Mouse (Mus musculus) mouse trophoblast stem cell (cell line): Measurements from ENCODE around the gene Ldhb.
"Not testable (repeated sequence)": the region's sequence is repeated elsewhere in the genome, so short reads cannot be mapped to it uniquely, and the experiment has no call there.

Experiments
- in situ Hi-C, 2 experiments: fragments of 300-500 bp; cut with MseI, MboI; formaldehyde crosslinking; loops; 2 replicates in 1 of 2; 3 replicates in 1 of 2; pipeline ENCODE4 v1.15.1; 2025

The Ldhb gene

DNA sequence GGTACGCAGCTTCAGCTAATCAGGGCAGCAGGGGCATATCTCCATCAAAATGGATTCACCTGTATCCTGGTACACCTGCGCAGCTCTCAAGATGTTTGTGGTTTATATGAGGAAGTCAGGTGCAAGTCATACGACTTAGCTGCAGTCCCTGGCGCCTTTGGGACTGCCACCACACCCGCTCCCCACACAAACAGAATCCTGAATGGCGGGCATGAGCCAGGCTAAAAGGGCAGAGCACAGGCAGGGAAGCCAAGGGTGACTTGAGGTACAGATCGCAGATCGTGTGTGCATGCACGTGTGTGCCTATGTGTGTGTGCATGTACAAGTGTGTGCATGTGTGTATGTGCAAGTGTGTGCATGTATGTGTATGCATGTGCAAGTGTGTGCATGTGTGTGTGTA is 7.6 kb upstream of the Ldhb start:
- in situ Hi-C loops: loop anchor here (10.0 kb wide), 1 partner anchor 151 kb away; no protein-coding TSS in a partner anchor

DNA sequence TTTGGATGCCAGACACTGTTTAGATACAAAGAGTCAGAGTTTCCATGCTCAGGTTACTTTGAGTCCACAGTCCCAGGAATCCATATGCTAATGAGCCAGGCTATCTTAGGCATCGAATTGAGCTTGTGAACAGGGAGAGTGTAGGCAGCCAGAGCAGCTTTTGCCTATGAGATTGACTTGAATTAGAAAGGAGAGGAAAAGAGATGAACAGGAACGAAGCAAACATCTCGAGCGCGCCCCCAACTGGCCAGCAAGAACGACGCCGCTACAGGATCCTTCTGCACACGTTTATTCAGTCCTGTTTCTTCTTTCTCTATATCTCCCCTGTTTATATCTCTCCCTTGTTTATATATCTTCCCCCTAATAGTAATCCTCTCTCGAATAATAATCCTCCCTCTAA is 7.2 kb upstream of the Ldhb start:
- in situ Hi-C loops: loop anchor here (10.0 kb wide), 1 partner anchor 150 kb away; no protein-coding TSS in a partner anchor

DNA sequence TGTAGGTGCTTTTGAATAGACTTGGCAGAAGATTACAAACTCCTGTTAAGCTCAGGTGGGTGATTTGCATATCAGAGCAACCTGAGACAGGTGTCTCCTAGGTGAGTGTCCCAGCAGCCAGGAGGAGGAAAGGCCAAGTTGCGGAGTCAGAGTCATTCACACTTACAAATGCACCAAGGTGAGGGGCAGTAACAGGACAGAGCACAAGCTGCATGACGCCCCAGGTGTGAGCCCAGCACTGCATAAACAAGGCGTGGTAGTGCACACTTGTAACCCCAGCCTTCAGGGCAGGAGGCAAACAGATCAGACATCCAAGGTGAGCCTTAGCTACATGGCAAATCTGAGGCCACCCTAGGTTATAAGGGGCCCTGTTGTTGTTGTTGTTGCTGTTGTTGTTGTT is 5.1 kb upstream of the Ldhb start:
- in situ Hi-C loops: loop anchor here (10.0 kb wide), 1 partner anchor 148 kb away; no protein-coding TSS in a partner anchor

DNA sequence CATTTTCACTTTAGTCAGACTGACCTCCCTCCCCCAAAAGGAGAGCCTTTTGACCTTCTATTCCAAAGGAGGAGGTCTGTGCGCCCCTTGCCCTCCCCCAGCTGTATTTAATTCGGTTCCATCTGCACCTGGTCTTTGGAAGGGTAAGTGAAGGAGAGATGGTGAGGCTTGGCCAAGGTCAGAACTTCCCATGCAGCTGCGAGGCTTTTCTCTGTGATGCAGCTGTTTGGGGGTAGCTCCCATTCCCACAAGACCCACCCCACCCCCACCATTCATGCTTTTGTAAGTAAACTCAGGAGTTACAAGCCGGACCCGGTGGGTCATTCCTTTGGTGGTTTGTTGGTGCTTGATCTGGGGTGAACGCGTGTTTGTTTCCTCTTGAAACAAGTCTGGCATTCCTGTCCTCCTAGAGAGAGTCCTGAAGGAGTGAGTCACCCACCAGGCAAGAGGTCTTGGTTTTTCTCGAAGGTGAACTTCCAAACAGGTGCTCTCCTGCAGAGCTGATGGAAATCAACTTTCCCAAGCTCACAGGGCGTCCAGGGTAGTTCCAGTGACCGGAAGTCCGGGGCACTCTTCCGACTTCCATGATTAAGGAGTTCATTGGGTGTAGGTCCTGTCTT is 3.9 kb upstream of the Ldhb start:
- in situ Hi-C loops: loop anchor here (10.0 kb wide), 1 partner anchor 147 kb away; no protein-coding TSS in a partner anchor

DNA sequence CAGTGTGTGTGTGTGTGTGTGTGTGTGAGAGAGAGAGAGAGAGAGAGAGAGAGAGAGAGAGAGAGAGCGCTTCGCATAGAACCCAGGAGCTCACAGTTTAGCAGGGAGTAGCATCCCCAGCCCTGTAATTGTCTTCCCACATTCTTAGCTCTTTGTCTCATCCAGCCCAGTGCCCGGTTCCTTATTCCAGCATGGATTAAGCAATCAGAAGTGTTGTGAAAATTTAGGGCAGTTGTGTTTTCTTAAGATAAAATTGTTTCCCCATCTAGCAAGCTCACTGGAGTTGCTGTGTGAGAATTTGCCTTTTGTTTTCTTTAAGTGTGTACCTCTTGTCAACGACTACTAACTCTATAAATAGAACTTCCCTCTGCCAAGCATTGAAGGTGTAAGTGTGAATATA is 906 bp upstream of the Ldhb start:
- in situ Hi-C loops: loop anchor here in 1 of 2 experiments (10.0 kb wide), 1 partner anchor 124 kb away; the partner anchor contains the start of genes Golt1b and Recql

DNA sequence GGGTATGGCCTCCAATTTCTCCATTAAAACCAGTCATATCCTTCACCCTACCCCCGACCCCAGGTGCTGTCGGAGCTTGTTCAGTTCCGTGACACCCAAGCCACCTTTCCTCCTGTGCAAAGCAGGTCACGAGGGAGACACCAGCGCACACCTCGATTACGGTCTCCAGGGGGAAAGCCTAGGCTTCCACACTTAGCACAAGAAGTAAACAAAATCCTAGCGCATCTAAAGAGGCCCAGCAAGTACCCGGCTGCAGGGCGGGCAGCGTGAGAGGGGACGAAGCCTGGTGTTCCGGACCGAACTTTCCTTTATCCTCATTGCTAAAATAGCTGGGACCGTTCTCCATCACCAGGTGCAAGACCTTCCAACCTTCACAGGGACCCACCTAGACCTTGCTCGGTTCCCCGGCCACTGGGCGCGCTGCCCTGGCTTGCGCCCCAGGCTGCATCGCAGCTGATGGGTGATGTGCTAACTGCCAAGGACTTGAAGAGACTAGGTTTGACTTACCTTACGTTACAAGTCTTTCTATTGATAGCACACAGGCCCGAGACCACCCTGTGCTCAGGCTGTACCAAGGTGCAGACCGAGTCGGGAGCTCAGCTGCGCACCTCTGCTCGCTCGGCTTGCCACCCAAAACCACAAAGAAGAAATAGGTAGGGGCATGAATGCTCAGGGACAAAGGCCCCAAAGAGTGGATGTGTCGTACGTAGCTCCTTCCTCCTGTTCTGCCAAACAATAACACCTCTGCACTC is 548 bp downstream of the Ldhb start:
- in situ Hi-C loops: loop anchor here in 1 of 2 experiments (10.0 kb wide), 1 partner anchor 122 kb away; the partner anchor contains the start of genes Golt1b and Recql

DNA sequence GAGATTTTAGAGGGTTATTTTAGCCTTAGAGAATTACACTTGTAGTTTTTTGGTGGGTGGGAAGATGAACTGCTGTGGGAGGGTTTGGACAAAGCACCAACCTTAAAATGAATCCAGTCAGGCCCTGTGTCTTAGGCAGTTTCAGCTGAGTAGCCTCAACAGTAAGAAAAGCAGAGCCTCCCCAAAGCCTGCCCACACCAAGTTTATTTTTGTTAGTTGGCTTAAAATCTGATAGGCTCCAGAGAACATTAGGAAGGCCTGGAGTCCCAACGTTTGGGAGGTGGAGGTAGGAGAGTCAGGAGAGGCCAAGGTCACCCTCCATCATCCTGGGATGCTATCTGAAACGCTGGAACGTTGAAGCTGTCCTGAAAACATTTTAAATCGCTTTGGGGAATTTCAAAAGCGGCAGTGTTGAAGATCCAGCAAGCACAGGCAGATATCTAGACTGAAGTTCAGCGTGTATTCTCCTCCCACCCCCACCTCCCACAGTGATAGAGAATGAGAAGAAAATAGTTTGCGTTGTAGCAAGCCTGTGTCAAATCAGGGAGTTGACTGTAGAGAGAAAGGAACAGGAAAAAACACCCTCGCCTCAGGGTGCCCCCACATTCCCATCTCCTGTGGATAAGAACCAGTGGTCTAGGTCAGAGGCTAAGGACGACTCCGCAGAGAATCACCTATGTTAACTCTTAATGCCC is 1.3 kb downstream of the Ldhb start:
- in situ Hi-C loops: loop anchor here in 1 of 2 experiments (10.0 kb wide), 1 partner anchor 122 kb away; the partner anchor contains the start of genes Golt1b and Recql

DNA sequence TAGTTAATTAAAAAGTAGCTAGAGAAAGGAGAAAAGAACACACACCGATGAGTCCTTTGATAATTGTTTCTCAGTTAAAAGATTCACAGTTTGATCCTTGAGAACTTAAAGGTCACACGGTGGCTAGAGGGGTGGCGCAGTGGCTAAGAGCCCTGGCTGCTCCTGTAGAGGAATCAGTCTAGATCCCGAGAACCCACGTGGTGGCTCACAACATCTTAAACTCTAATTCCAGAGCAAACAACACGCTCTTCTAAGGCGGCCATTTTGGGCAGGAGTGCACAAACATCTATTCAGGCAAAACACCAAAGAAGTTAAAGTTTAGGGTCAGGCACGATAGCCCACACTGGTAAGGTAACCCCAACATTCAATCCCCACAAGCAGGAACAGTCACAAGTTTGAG is 4.2 kb downstream of the Ldhb start:
- in situ Hi-C loops: loop anchor here in 1 of 2 experiments (10.0 kb wide), 1 partner anchor 119 kb away; the partner anchor contains the start of genes Golt1b and Recql

DNA sequence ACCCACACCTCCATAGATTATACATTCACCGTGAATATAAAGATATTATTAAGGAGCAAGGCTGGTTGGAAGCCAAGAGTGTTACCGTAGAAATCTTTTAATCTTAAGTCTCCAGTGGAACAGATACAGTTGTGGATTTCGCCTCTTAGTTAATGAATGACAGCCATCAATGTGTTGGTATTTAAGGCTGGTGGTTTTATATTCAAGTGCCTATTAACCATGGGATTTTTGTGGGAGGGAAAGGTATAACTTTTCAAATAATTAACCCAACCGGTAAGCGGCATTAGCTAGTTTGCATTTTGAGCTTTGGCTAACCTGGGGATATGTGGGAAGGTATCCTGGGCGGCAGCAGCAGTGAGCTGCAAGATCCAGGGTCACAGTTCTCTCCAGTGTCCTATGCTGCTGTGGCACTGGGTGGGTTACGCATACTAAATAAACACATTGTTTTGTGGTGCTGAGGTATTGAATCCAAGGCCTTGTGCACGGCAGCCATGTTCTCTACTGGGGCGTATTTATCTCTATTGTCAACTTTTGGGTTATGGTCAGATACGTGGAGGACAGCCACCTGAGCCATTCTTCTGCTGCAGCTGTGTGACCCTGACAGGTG is 5.1 kb downstream of the Ldhb start:
- in situ Hi-C loops: loop anchor here in 1 of 2 experiments (10.0 kb wide), 1 partner anchor 118 kb away; the partner anchor contains the start of genes Golt1b and Recql

DNA sequence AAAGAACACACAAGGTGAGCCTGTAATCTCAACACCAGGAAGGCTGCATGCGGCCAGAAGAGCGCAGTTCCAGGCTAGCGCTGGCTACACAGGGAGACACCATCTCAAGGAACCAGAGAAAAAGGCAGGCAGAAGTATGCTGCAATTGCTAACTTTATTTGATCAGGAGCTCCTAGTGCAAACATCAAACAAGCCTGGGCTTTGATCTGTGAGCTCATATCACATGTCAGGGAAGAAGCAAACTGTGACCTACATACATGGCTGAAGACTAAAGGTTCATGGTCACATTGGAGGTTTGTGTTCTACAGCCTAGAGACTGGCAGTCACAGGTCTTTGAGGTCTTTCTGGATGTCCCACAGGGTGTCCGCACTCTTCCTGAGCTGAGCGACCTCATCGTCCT is 17.6 kb downstream of the Ldhb start:
- in situ Hi-C loops: not testable (repeated sequence)

DNA sequence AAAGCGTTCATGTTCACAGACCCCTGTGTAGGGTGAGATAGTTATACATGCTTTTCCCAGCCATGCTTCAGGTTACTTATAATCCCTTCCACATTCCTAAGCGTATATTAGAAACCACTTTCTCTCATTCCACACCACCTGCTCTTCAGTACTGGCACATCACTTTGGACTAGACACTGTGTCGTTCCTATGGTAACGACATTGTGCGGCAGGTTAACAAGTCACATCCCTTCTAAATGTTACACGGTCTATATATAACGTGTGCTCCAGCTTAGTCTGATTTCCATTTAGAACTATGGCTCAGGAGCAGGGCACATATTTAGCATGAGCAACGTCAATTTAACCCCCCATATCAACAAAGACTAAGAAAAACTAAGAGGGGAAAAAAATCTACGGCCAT is 20.1 kb downstream of the Ldhb start:
- in situ Hi-C loops: no loop called here

DNA sequence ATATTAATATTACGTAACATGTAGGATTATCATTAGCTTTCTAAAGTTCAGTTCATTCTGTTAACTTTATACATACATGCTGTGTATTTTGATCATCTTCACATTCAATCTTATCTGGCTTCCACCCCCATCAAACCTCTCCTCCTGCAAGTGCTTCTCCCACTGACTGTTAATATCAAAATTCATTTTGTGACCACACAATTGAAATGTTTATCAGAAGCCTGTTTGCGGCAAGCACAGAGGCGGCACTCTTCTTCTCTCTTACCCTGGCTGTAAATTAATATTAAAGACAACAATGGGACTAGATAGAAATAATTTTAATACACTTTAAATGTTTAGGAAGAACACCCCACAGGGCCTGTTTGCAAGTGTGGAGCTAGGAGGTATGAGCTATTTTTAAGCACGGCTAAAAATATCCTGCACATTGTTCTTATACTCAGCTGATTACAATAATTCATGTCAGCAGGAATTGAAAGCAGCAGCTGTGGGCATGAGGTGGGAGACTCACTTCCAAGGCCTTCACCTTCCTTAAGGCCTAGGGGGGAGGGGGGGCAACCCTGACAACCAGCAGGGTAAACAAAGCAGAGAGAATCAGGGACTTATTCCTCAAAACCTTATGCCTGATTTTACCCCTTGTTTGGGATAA is 22.2 kb downstream of the Ldhb start:
- in situ Hi-C loops: no loop called here

DNA sequence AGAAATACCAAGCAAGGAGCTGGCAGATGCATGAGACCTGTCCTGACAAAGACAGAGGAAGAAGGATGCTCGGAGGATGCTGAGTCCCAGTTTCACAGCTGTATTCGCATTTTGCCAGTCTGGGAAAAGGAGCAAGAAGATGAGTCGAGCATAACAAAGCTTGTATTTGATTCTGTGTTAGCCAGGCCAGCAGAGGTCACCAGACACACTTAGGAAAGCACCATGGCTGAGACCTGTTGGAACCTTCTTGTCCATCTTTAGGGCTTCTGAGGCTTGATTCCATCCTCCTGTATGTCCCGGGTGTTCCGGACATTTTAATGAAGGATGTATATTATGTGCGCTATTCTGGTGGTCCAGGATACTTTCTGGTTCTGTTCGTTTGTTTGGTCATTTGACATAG is 30.5 kb downstream of the Ldhb start:
- in situ Hi-C loops: no loop called here

DNA sequence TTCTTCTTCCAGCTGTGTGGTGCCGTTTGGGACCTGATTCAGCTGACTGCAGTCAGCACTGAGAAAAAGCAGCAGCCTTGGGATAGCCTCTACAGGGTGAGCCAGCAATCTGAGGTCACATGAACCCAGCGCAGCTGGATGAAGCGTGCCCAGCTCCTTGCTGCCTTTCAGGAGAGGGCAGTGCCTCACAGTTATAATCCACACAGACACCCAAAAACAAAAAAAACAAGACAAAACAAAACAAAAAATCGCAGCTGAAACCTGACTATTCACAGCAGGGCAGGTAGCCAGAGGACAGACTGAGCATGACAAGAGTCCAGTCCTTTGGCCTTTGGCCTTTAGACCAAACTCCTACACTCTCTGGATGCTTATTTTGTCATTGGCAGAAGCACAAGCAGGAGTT is 35.0 kb downstream of the Ldhb start, which contains the start of gene Gys2:
TSS of gene Gys2 (minus strand) at position 309 of the 403 bp plus-strand sequence.
- in situ Hi-C loops: no loop called here

DNA sequence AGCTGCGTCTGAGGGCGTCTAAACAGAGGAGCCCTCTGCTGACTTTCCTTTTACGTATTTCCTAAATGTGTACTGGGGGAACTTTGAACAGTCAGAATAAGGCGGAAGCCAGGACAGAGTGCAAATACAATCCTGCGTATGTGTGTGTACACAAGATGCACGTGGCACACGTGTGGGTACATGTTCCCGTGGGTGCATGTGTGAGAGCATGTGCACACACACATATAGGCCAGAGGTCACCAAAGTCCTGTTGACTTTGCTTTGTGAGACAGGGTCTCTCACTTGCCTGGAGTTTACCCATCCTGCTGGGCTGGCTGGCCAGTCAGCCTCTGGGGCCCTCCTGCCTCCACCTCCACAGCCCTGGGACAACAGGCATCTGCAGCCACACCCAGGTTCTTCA is 36.6 kb downstream of the Ldhb start:
- in situ Hi-C loops: no loop called here

DNA sequence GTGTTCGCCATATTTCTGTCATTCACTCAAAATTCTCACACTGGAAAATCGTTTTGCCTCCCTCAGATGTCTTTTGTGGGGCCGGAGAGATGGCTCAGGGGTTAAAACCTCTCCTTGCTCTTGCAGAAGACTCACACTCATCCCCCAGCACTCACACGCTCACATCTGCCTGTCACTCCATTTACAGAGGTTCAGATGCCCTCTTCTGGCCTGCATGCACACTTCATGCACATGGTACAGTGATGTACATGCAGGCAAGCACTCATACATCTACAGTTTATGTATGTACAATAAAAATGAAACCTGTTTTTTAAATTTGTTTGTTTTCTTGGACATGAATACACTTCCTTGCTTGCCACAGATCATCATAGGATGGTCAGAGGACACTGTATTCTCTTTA is 38.2 kb downstream of the Ldhb start:
- in situ Hi-C loops: no loop called here

DNA sequence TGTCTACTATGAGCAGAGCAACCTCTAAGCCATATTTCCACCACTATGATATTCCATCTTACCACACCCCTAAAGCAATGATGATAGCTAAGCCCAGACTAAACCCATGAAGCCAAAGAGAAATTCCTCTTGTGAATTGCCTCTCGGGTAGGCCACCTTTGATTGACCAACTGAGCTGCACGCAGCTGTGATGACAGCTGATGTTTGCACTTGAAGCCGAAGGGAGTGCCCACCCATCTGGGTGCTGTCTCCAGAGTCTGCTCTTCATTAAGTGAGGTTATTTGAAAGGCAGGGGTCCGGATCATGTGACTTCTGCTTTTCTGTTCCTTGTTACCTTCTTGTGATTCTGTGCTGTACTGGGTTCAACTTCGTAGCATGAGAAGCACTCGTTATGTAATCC is 45.6 kb downstream of the Ldhb start:
- in situ Hi-C loops: no loop called here

DNA sequence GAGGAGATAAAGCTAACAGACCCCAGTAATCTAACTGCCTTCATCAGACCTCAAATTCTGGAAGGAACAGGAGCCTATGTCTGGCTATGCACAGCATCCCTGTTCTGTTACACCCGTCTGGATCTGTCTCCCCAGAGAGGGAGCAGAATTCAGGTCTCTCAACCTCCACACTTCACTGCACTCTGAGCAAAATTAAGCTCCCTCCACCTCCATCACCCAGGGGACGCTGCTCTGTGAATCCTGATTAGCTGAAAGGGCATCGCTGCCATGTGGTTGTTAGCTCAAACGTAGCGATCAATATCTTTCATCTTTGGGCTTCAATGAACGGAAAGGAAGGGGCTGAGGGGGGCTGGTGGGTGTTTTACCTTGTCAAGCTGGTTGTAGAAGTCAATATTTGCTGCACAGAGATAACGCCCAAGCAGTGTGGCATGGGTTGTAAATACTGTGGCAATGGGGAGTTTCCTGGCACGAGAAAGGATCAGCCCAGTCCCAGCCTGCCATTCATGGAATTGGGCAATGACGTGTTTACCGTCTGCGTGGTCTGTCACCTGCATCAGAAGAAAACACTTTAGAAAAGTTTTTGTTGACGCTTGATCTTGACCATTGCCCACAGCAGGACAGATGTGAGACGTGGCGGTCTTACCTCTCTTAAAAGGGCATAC is 48.6 kb downstream of the Ldhb start:
- in situ Hi-C loops: no loop called here

DNA sequence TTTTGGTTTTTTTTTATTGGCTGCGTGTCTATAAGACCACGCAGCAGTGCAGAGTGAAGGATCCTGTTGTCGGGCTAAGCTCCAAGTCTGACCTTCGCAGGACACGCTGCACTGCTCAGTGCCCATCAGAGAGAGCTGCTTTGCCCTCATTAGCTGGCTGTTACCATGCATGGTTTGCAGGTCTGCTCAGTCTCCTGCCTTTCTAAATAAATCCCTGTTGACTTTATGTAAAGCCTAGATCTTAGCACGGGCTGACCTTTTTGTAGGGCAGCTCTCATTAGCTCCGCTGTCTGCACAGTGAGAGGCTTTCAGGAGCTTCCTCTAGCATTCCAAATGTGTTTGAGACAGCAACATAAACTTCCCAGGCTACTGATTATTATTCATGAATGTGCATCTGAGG is 49.7 kb downstream of the Ldhb start:
- in situ Hi-C loops: no loop called here

DNA sequence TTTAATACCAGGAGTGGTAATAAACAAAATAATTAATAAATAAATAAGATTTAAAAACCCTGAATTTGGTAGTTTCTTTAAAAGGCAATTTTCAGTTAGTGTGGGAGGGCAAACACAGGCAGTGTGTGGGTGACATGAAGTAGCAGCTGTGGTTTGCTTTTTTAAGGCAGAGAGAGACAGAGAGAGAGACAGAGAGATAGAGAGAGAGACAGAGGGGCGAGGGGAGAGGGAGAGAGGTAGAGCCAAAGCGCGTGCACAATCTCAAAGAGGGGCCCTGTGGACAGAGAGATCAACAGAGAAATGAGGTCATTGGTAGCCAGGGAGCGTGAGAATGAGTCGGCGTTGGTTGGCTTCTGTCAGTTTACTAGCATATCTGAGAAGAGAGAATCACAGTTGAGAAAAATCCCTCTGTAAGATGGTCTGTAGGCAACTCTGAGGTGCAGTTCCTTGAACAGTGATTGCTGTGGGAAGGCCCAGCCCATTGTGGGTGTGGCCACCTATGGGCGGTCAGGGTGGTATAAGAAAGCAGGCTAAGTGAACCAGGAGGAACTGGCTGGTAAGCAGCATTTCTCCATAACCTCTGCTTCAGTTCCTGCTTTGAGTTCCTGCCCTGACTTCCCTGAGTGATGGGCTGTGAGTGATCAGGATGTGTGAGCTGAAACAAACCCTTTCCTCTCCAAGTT is 52.3 kb downstream of the Ldhb start:
- in situ Hi-C loops: no loop called here
